Mouse (Mus musculus) limb, embryonic 11.5 days (tissue): Measurements from ENCODE around the gene Nfatc2. TPM values are rescaled to one million over a fixed set of nuclear protein-coding genes. Genes with fewer than 3 reads are reported as not detected.

Experiments
- microRNA-seq: library from miRNA; unstranded; fragments of <30 nt; microRNA quantifications from one replicate; pipeline ENCODE4, GENCODE M21; 2016
- polyA plus RNA-seq: library from polyadenylated mRNA; unstranded; fragments of >200 nt; fragmentation: Nextera tagmentation; extraction: Ambion mirVana; gene quantifications from 2 replicates; pipeline ENCODE4 v1.2.1, GENCODE M21; 2014

The Nfatc2 gene
- polyA plus RNA-seq, 1 experiment from 2014 or later, result 4.9 TPM

Small RNA genes within 50 kb of the gene (microRNA-seq; reads per million reads assigned to microRNA genes)
- not detected for gene Mir7004

Other genes starting within 250 kb of the Nfatc2 start
- gene Atp9a, start 140.8 kb upstream of the Nfatc2 start, polyA plus RNA-seq, result 7.0 and 7.5 TPM in 2 replicates
- 12.5 and 16.8 TPM in 2 replicates for gene Sall4, start 166.3 kb upstream of the Nfatc2 start, polyA plus RNA-seq